Mouse (Mus musculus): ENCODE data around the gene Wwox.

GRCm38 (mm10) chr8:115006561-115006960 lies 567.1 kb downstream of the Wwox start:
- TF ChIP-seq CTCF (IDR thresholded peaks at IDR 0.05; ENCODE audit: control insufficient read depth, insufficient read depth, insufficient replicate concordance, low read depth, low read length) (no peak), POLR2A (IDR thresholded peaks at IDR 0.05; ENCODE audit: control insufficient read depth, low read depth, low read length) (no peak)
